Mouse (Mus musculus): Measurements from ENCODE around the gene Ahrr. TPM values are rescaled to one million over a fixed set of nuclear protein-coding genes. Genes with fewer than 3 reads are reported as not detected.
A peak's percentile ranks its signal among the peaks of the same experiment; 100 is the strongest.

The Ahrr gene
- polyA plus RNA-seq (2012; ENCODE audit: insufficient read depth, low replicate concordance) = 0.16 TPM in 1 of 2 replicates, not detected in the other

DNA sequence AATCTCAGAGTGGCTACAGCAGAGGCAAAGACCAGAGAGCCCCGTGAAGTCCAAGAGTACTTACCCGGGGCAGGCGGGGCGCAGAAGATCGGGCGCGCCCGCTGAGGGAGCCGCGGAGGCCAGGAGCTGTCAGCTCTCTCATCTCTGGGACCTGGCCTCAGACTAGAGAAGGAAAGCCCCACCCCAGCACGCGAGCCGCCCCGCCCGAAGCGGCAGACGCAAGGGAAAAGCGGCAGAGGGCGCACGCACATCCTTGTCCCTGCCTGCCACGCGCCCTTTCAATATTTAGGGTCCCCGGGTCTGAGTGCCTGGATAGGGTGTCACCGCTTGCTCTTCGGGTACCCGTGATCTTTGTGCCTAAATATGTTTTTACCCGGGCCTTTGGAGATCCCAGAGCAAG lies at the start of gene Ahrr:
Ahrr (minus strand) TSS at position 165 of the 400 bp plus-strand sequence.
- Histone ChIP-seq H3K4me1 (peaks cover 27% of the 10 kb centered on the region), H3K27me3 (replicated peaks) (peaks cover 10% of the 10 kb centered on the region), H3K4me3 (replicated peaks) (peak within 1 kb of the TSS; percentile 88), H3K36me3 (replicated peaks; ENCODE audit: low read length) (no peaks in the 10 kb centered on the region), H3K9me3 (no peaks in the 10 kb centered on the region)
- TF ChIP-seq FLI1 (IDR thresholded peaks at IDR 0.05; ENCODE audit: low read length) (no peak), GATA1 (IDR thresholded peaks at IDR 0.05; ENCODE audit: borderline replicate concordance, low read length) (no peak)

DNA sequence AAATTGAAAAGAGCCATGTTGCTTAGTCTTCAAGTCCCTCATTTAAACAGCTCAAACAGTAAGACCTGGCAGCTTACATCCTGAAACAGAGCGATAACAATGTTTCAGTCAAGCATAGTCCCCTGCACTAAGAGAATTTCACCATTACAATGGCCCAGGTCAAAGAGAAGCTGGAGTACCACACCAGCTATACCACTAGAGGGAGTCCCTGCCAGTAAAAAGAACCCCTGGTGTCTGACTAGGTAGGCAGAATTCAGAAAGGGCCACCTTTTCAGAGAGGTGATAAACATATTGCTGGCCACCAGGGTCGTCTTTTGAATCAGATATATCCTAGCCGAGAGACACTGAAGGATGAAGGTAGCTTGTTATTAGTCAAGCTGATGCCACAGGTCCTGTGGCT lies 48.9 kb upstream of the Ahrr start:
- no peaks in the 10 kb centered on the region for H3K27me3 ChIP-seq (replicated peaks)
- no peaks in the 10 kb centered on the region for H3K9me3 ChIP-seq
- no peak overlapping the region for H3K4me3 ChIP-seq (replicated peaks)
- TF ChIP-seq FLI1 (IDR thresholded peaks at IDR 0.05; ENCODE audit: low read length) = no peak
- no peak for TF ChIP-seq GATA1 (IDR thresholded peaks at IDR 0.05; ENCODE audit: borderline replicate concordance, low read length)
- peaks cover 92% of the 10 kb centered on the region for H3K36me3 ChIP-seq (replicated peaks; ENCODE audit: low read length)
- H3K4me1 ChIP-seq = no peaks in the 10 kb centered on the region; the same call in 1 of the 2 replicates

DNA sequence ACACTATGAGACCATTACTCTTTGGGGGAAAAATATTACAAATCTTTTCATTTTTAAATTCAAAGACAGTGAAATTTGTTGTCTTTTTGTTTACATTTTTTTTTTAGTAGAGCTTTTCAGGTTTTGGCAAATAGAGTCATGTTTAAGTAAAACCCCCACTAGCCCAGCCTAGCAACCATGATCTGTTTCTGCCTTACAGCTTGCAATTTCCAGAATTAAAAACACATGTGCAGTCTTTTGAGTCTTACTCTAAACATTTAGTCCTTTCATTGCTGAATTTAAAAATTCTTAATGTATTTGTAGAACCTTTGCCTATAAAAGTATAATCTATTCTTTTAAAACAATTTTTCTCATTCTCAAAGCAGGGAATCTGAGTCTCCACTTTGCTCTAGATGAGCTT lies 37.2 kb upstream of the Ahrr start:
- Histone ChIP-seq H3K36me3 (replicated peaks; ENCODE audit: low read length) (peaks cover 85% of the 10 kb centered on the region), H3K4me3 (replicated peaks) (no peak overlapping the region)
- no peak for TF ChIP-seq GATA1 (IDR thresholded peaks at IDR 0.05; ENCODE audit: borderline replicate concordance, low read length)
- TF ChIP-seq FLI1 (IDR thresholded peaks at IDR 0.05; ENCODE audit: low read length) = no peak

DNA sequence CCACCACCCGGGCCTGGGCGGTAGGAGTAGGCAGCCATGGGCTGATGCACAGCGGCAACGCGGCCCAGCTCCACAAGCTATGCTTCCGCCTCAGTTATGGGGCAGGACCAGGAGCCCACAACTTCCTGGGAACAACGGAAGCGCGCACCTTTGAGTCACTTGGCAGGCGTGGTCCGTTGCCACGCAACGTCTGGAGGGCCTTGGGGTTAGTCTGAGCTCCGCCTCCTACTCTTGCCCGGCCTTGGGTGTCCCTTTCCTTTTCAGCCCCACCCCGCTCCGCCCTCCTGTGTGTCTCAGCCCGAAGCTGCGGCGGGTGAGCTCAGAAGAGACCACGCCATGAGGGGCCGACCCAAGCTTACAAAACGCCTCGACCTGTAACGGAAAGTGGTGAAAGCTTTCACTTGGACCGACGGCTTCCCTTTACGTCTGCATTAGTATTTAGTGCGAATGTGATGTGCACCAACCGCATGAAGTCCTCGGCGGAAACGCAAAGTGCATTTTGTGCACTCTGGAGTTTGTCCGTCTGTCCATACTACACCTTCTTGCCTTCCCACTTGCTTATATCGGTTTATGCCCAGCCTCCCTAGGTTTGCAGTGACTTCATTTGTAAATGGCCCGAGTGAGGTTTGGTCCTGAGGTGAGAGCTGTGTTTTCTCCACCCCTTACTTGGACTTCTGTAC lies 25.2 kb upstream of the Ahrr start, which contains the start of gene Pdcd6:
Pdcd6 (minus strand) TSS at position 411 of the 680 bp plus-strand sequence.
- TF ChIP-seq FLI1 (IDR thresholded peaks at IDR 0.05; ENCODE audit: low read length) = peak; percentile 70
- no peak for TF ChIP-seq GATA1 (IDR thresholded peaks at IDR 0.05; ENCODE audit: borderline replicate concordance, low read length)
- Histone ChIP-seq H3K4me1 (peaks cover 35% of the 10 kb centered on the region), H3K9me3 (no peaks in the 10 kb centered on the region), H3K4me3 (replicated peaks) (peak within 1 kb of the TSS; percentile 98), H3K27me3 (replicated peaks) (no peaks in the 10 kb centered on the region), H3K36me3 (replicated peaks; ENCODE audit: low read length) (peaks cover 62% of the 10 kb centered on the region)

More for the DNA sequence above, 37.2 kb upstream of the Ahrr start:
- H3K4me1 ChIP-seq = no peaks in the 10 kb centered on the region
- H3K27me3 ChIP-seq (replicated peaks) = no peaks in the 10 kb centered on the region
- no peaks in the 10 kb centered on the region for H3K9me3 ChIP-seq

DNA sequence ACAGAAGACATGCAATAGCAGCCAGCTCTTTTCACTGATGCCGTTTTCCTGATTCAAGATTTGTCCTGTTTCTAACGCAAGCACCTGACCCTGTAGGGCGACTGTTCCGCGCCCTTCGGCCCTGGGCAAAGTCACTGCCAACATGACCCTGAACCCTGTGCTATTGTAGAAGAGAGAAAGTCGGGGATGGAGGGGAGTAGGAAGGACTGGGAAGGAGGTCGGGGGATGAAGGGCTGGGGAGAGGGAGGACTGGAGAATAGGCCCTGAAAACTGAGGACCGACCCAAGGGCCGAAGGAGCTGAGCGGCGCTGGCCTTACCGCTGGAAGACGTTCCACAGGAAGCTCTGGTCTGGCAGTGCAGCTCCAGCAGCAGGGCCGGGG lies 24.6 kb upstream of the Ahrr start:
- H3K36me3 ChIP-seq (replicated peaks; ENCODE audit: low read length) = peaks cover 61% of the 10 kb centered on the region
- H3K4me1 ChIP-seq = peaks cover 35% of the 10 kb centered on the region
- H3K27me3 ChIP-seq (replicated peaks) = no peaks in the 10 kb centered on the region
- H3K9me3 ChIP-seq = no peaks in the 10 kb centered on the region
- H3K4me3 ChIP-seq (replicated peaks) = peak overlapping the region; percentile 98
- no peak for TF ChIP-seq FLI1 (IDR thresholded peaks at IDR 0.05; ENCODE audit: low read length)
- no peak for TF ChIP-seq GATA1 (IDR thresholded peaks at IDR 0.05; ENCODE audit: borderline replicate concordance, low read length)

DNA sequence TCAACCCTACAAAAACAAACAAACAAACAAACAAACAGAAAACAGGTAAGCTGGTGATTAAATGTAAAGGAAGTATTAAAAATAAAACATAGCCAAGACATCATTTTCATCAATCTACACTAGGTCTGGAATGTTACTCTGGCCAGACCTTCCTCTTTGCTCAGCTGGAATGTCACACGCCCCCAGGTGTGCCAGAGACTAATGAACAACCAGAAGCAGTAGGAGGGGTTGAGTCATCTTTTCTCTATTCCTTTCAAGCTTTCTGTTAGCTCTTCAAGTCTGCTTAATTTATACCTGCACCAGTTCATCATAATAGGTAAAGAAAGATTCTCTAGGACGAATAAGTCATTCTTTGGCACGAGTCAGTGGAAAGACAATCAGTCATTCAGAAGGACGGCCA lies 24.3 kb upstream of the Ahrr start:
- Histone ChIP-seq H3K4me3 (replicated peaks) (peak overlapping the region; percentile 98), H3K27me3 (replicated peaks) (no peaks in the 10 kb centered on the region), H3K36me3 (replicated peaks; ENCODE audit: low read length) (peaks cover 61% of the 10 kb centered on the region), H3K9me3 (no peaks in the 10 kb centered on the region), H3K4me1 (peaks cover 35% of the 10 kb centered on the region)
- TF ChIP-seq FLI1 (IDR thresholded peaks at IDR 0.05; ENCODE audit: low read length) = no peak
- TF ChIP-seq GATA1 (IDR thresholded peaks at IDR 0.05; ENCODE audit: borderline replicate concordance, low read length) = no peak

DNA sequence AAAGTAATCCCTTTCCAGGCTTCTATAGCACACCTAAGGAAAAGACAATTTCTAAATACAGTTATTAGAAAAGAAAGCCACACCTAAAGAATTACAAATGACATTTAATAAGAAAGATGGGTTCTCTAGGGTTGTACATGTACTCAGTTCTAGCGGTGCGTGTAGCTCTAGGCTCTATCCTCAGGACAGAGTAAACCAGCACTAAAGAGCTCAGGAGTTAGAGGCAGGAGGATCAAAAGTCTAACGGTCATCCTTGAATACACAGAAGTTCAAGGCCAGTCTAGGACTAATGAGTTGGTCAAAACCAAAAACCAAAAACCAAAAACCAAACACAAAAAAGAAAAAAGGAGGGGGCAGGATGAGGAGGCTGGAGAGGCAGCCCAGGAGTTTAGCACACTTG lies 22.5 kb upstream of the Ahrr start:
- Histone ChIP-seq H3K4me1 (peaks cover 35% of the 10 kb centered on the region), H3K4me3 (replicated peaks) (no peak overlapping the region), H3K9me3 (no peaks in the 10 kb centered on the region), H3K27me3 (replicated peaks) (no peaks in the 10 kb centered on the region), H3K36me3 (replicated peaks; ENCODE audit: low read length) (peaks cover 62% of the 10 kb centered on the region)
- no peak for TF ChIP-seq GATA1 (IDR thresholded peaks at IDR 0.05; ENCODE audit: borderline replicate concordance, low read length)
- no peak for TF ChIP-seq FLI1 (IDR thresholded peaks at IDR 0.05; ENCODE audit: low read length)

DNA sequence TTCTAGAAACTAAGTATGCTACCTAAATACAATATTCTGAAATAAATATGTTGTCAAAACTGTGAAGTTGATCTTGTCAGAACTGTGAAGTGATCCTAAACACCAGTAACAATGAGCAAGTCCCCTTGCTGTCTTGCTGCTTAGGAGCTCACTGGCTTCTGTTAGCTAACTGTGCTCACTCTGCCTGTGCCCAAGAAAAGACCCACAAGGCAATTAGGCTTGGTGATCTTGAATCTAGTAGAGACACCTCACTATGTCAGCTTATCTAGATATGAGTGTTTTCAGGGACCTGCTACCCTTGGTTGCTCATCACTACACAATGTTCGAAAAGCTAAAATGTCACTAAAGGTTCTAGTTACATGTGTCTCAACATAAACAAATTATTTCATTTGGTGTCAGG lies 13.6 kb upstream of the Ahrr start:
- Histone ChIP-seq H3K9me3 (no peaks in the 10 kb centered on the region), H3K4me1 (peaks cover 6% of the 10 kb centered on the region; the same call in 1 of the 2 replicates), H3K36me3 (replicated peaks; ENCODE audit: low read length) (peaks cover 95% of the 10 kb centered on the region), H3K27me3 (replicated peaks) (no peaks in the 10 kb centered on the region), H3K4me3 (replicated peaks) (no peak overlapping the region)
- TF ChIP-seq GATA1 (IDR thresholded peaks at IDR 0.05; ENCODE audit: borderline replicate concordance, low read length) = no peak
- no peak for TF ChIP-seq FLI1 (IDR thresholded peaks at IDR 0.05; ENCODE audit: low read length)

DNA sequence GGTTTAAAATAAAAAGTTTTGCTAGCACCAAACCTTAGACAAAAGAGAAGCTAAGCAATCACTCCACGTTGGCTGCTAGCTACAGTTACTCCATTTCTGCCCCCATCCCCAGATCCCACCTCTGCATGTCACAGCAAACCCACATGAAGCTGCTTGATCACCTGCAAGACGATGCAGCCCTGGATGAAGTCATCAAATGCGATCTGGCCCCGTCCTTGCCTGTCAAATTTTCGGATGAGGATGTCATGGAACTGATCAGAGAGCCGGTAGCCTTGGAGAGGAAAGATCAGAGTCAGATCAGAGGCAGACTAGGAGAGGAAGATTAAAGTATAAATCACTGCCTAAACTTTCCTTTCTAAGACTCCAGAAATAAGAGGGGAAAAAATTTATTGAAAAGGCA lies 13.2 kb upstream of the Ahrr start:
- peaks cover 91% of the 10 kb centered on the region for H3K36me3 ChIP-seq (replicated peaks; ENCODE audit: low read length)

More for the DNA sequence above, 13.2 kb upstream of the Ahrr start:
- TF ChIP-seq FLI1 (IDR thresholded peaks at IDR 0.05; ENCODE audit: low read length) (no peak), GATA1 (IDR thresholded peaks at IDR 0.05; ENCODE audit: borderline replicate concordance, low read length) (no peak)
- Histone ChIP-seq H3K4me3 (replicated peaks) (no peak overlapping the region), H3K9me3 (no peaks in the 10 kb centered on the region), H3K4me1 (peaks cover 6% of the 10 kb centered on the region; the same call in 1 of the 2 replicates), H3K27me3 (replicated peaks) (no peaks in the 10 kb centered on the region)
